Mouse (Mus musculus): ENCODE measurements around the gene Mxi1. TPM values are rescaled to one million over a fixed set of nuclear protein-coding genes. Genes with fewer than 3 reads are reported as not detected.

Mxi1 gene
- polyA plus RNA-seq, 1 experiment from 2014 or later: 29.3 TPM

DNA sequence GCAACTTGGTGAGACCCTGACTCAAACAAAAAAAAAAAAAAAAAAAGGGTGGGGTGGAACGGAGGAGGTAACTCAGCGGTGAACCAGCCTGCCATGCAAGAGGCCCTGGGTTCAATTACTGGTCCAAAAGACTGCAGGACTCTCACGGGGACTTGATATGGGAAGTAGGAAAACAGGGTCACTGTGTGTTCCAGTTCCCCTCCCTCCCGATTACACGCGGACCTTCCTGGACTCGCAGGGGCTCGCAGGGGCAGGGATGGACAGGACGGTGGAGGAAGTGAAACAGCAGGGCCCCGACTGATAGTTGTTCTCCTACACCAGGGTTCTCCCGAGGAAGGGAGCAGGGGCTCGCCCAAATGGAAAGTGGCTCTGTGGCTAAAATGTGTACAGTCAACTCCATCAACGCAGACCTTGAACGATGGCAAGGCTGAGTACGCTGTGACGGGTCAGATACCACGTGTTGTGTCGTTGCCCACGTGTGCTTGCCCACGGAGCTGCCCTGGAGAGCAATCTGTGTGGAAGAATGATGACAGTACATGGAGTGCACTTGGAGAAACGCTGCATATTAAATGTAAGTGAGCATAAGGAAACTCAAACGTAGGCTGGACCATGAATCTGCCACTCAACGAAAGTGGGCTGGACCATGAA, 36.4 kb upstream of the Mxi1 start:
- ATAC-seq (ENCODE audit: insufficient number of reproducible peaks, insufficient read depth, low FRiP score, low read depth): no peak
- 81% methylated on average over 23 of the region's 23 CpGs for WGBS
- H3K27me3 ChIP-seq (ENCODE audit: control insufficient read depth, insufficient read depth, low read length): no peaks in the 10 kb centered on the region

DNA sequence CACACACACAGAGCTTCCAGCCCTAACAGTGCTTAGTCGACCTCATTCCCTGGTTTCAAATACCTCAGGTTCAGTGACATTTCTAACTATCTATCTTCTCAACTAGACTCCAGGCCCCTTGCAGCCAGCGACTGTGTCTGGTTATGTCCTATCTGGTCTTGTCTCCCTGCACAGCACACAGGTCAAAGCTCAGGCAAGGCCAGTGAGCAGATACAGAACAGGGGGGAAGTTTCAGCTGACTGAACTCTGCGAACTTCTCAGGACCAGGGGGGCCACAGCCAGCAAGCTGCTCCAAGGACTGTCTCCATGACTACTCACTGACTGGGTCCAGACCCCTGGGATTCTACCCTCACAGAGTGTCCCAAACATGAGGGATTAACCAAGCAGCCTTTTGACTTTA, 35.1 kb upstream of the Mxi1 start:
- Histone ChIP-seq H3K9ac (replicated peaks; ENCODE audit: low read depth, low read length) (no peak overlapping the region), H3K27me3 (ENCODE audit: control insufficient read depth, insufficient read depth, low read length) (no peaks in the 10 kb centered on the region), H3K9me3 (ENCODE audit: control insufficient read depth, low read depth, low read length) (no peaks in the 10 kb centered on the region), H3K4me3 (ENCODE audit: low read depth, low read length) (no peak overlapping the region), H3K4me2 (replicated peaks; ENCODE audit: low read depth, low read length) (no peak overlapping the region), H3K27ac (ENCODE audit: low read length) (no peak overlapping the region), H3K36me3 (ENCODE audit: control insufficient read depth, insufficient read depth, low read length) (no peaks in the 10 kb centered on the region), H3K4me1 (ENCODE audit: control insufficient read depth, insufficient read depth, low read length) (no peaks in the 10 kb centered on the region)
- WGBS: 26% methylated on average over 3 of the region's 3 CpGs
- no peak for ATAC-seq (ENCODE audit: insufficient number of reproducible peaks, insufficient read depth, low FRiP score, low read depth)

More for the DNA sequence above, 36.4 kb upstream of the Mxi1 start:
- H3K4me3 ChIP-seq (ENCODE audit: low read depth, low read length): no peak overlapping the region
- H3K36me3 ChIP-seq (ENCODE audit: control insufficient read depth, insufficient read depth, low read length): no peaks in the 10 kb centered on the region
- H3K4me2 ChIP-seq (replicated peaks; ENCODE audit: low read depth, low read length): no peak overlapping the region
- no peak overlapping the region for H3K27ac ChIP-seq (ENCODE audit: low read length)
- H3K9ac ChIP-seq (replicated peaks; ENCODE audit: low read depth, low read length): no peak overlapping the region
- H3K9me3 ChIP-seq (ENCODE audit: control insufficient read depth, low read depth, low read length): no peaks in the 10 kb centered on the region
- no peaks in the 10 kb centered on the region for H3K4me1 ChIP-seq (ENCODE audit: control insufficient read depth, insufficient read depth, low read length)

DNA sequence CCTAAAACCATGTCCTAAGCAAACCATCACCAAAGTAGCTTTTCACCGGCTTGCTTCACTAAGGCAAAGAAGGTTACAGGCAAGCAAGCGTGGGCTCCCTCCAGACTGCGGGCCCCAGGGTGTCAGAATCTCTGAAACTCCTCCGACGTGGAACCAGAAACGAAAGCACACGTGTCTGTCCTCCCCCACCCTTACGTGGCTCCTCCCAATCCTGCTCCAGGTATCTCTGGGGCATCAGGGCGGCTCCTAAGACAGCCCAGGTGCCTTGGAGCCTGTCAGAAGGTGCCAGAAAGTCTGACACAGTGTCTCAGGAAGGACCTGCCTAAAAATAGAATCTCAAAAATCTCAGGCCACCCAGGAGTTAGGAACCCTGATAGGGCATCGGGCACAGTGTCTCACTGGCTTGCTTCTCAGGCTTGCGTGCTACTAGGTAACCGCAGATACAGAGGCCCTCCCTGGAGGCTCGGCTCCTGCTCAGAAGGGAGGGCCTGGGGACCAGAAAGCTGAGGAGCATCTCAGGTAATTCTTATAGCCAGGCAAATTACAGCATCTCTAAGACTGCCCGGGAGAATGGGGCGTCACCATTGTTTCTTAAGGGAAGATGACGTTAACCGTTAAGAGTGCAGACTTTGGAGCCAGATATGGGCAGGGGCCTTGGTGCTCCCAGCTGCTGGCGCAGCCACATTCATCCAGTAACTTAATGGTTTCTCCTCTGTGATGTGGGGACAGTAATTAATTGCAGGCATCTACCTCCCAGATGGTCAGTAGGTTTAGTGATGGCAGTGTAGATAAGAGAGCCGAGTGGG, 33.2 kb upstream of the Mxi1 start:
- H3K4me3 ChIP-seq (ENCODE audit: low read depth, low read length): no peak overlapping the region
- H3K27ac ChIP-seq (ENCODE audit: low read length): no peak overlapping the region
- H3K4me1 ChIP-seq (ENCODE audit: control insufficient read depth, insufficient read depth, low read length): no peaks in the 10 kb centered on the region
- no peak overlapping the region for H3K4me2 ChIP-seq (replicated peaks; ENCODE audit: low read depth, low read length)
- H3K9ac ChIP-seq (replicated peaks; ENCODE audit: low read depth, low read length): no peak overlapping the region
- H3K9me3 ChIP-seq (ENCODE audit: control insufficient read depth, low read depth, low read length): no peaks in the 10 kb centered on the region
- H3K27me3 ChIP-seq (ENCODE audit: control insufficient read depth, insufficient read depth, low read length): no peaks in the 10 kb centered on the region
- H3K36me3 ChIP-seq (ENCODE audit: control insufficient read depth, insufficient read depth, low read length): no peaks in the 10 kb centered on the region
- 52% methylated on average over 19 of the region's 19 CpGs for WGBS
- no peak for ATAC-seq (ENCODE audit: insufficient number of reproducible peaks, insufficient read depth, low FRiP score, low read depth)

DNA sequence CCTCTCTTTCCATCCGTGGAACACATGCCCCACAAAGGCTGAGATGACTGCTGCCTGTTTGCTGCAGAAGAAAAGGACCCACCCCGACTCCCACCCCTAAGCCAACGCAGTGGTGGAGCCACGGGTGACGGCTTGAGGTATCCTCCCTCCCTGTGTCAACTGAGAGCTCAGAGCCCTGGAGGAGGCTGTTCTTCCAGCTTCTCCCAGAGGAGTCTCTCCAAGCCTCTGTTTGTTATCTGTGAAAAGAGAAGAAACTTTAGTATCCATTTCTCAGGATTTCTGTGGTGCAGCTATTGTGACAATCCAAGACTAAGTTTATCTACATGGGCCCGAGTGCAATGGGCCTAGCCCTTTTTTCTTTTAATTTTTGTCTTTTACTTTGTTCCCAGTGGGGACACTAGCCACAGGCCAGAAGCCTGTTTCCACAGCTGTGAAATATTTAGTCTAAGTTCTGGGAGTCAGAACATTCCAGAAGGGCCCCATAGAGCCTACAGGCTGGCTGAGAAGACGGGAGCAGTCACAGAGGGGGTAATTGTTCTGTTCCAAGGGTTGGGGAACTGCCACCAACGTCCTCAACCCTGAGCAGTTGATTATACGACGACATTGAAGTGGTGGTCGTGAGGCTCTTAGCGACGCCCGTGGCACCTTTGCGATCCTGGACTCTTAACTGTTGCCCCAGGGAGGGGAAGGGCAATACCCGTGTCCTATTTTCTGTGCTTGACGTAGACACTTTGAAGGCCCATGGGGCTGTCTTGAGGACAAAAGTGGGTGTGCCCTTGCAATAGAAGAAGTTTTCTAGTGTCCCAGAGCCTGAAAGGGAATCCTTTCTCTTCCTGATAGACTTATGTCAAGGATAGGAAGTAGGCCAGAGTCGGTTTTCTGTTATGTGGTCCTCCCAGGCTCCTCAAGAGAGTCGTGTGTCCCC, 31.6 kb upstream of the Mxi1 start:
- Histone ChIP-seq H3K4me2 (replicated peaks; ENCODE audit: low read depth, low read length) (no peak overlapping the region), H3K36me3 (ENCODE audit: control insufficient read depth, insufficient read depth, low read length) (no peaks in the 10 kb centered on the region), H3K27ac (ENCODE audit: low read length) (no peak overlapping the region), H3K4me1 (ENCODE audit: control insufficient read depth, insufficient read depth, low read length) (no peaks in the 10 kb centered on the region), H3K4me3 (ENCODE audit: low read depth, low read length) (no peak overlapping the region), H3K27me3 (ENCODE audit: control insufficient read depth, insufficient read depth, low read length) (no peaks in the 10 kb centered on the region), H3K9ac (replicated peaks; ENCODE audit: low read depth, low read length) (no peak overlapping the region), H3K9me3 (ENCODE audit: control insufficient read depth, low read depth, low read length) (no peaks in the 10 kb centered on the region)
- WGBS: 73% methylated on average over 19 of the region's 19 CpGs
- no peak for ATAC-seq (ENCODE audit: insufficient number of reproducible peaks, insufficient read depth, low FRiP score, low read depth)

DNA sequence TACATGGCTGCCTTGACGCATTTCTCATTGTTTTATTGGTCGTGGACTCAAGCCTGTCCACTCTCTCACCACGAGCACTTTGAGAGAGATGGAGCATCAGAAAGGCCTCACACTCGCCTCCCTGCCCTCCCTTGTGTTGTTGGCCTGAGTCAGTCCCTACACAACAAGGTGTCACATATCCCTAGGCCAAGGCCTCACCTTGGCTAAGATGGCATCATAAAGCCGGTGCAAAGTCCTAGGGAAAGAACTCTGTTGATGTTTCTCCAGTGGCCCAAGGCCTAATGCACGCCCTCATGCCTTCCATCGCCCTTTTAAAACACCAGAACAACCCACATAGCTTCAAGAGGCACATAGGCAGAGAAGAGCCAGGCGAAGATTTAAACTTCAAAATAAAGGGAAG, 30.1 kb upstream of the Mxi1 start:
- 80% methylated on average over 8 of the region's 8 CpGs for WGBS

DNA sequence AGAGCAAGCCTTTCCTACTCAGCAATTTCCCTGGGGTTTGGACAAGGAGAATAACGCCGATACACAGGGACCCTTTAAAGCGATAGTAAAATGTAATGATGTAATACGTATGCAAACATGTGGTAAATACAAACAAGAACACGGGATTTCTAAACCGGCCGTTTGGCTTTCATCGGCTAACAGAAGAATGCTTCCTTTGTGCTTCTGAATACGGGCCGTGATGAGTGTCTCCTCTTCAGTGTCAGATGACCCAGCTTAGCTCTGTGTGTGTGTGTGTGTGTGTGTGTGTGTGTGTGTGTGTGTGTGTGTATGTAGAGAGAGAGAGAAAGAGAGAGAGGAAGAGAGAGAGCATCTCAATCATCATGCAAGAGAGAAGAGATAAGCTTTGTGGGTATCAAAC, 27.7 kb upstream of the Mxi1 start:
- no peak for ATAC-seq (ENCODE audit: insufficient number of reproducible peaks, insufficient read depth, low FRiP score, low read depth)
- no peaks in the 10 kb centered on the region for H3K9me3 ChIP-seq (ENCODE audit: control insufficient read depth, low read depth, low read length)
- H3K36me3 ChIP-seq (ENCODE audit: control insufficient read depth, insufficient read depth, low read length): no peaks in the 10 kb centered on the region
- H3K4me3 ChIP-seq (ENCODE audit: low read depth, low read length): no peak overlapping the region
- no peak overlapping the region for H3K4me2 ChIP-seq (replicated peaks; ENCODE audit: low read depth, low read length)
- no peak overlapping the region for H3K9ac ChIP-seq (replicated peaks; ENCODE audit: low read depth, low read length)
- H3K4me1 ChIP-seq (ENCODE audit: control insufficient read depth, insufficient read depth, low read length): no peaks in the 10 kb centered on the region
- WGBS: 79% methylated on average over 10 of the region's 10 CpGs
- no peak overlapping the region for H3K27ac ChIP-seq (ENCODE audit: low read length)
- no peaks in the 10 kb centered on the region for H3K27me3 ChIP-seq (ENCODE audit: control insufficient read depth, insufficient read depth, low read length)

More for the DNA sequence above, 30.1 kb upstream of the Mxi1 start:
- Histone ChIP-seq H3K4me2 (replicated peaks; ENCODE audit: low read depth, low read length) (no peak overlapping the region), H3K36me3 (ENCODE audit: control insufficient read depth, insufficient read depth, low read length) (no peaks in the 10 kb centered on the region), H3K27ac (ENCODE audit: low read length) (no peak overlapping the region), H3K4me1 (ENCODE audit: control insufficient read depth, insufficient read depth, low read length) (no peaks in the 10 kb centered on the region), H3K9ac (replicated peaks; ENCODE audit: low read depth, low read length) (no peak overlapping the region), H3K9me3 (ENCODE audit: control insufficient read depth, low read depth, low read length) (no peaks in the 10 kb centered on the region), H3K27me3 (ENCODE audit: control insufficient read depth, insufficient read depth, low read length) (no peaks in the 10 kb centered on the region), H3K4me3 (ENCODE audit: low read depth, low read length) (no peak overlapping the region)
- no peak for ATAC-seq (ENCODE audit: insufficient number of reproducible peaks, insufficient read depth, low FRiP score, low read depth)

DNA sequence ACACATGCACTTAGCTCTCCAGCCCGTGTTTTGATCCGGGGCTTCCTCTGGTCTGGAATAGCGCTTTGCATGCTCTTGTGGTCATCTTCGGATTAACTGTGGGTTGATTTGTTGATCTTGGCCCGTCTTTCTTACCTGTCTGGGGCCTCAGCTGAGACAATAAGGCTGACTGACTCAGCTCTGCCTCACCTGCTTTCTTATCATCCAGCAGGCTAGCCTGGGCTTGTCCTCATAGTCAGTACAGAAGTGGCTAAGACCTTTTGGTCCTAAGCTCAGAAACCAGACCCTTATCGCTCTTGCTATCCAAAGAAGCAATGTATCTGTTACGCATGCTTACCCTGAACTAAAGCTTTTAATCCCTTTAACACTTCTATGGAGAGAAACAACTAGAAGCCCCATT, 26.6 kb upstream of the Mxi1 start:
- no peak overlapping the region for H3K4me3 ChIP-seq (ENCODE audit: low read depth, low read length)
- H3K27ac ChIP-seq (ENCODE audit: low read length): no peak overlapping the region
- no peaks in the 10 kb centered on the region for H3K27me3 ChIP-seq (ENCODE audit: control insufficient read depth, insufficient read depth, low read length)
- ATAC-seq (ENCODE audit: insufficient number of reproducible peaks, insufficient read depth, low FRiP score, low read depth): no peak
- H3K9me3 ChIP-seq (ENCODE audit: control insufficient read depth, low read depth, low read length): no peaks in the 10 kb centered on the region
- no peaks in the 10 kb centered on the region for H3K4me1 ChIP-seq (ENCODE audit: control insufficient read depth, insufficient read depth, low read length)
- WGBS: 73% methylated on average over 7 of the region's 7 CpGs
- H3K36me3 ChIP-seq (ENCODE audit: control insufficient read depth, insufficient read depth, low read length): no peaks in the 10 kb centered on the region
- no peak overlapping the region for H3K4me2 ChIP-seq (replicated peaks; ENCODE audit: low read depth, low read length)
- no peak overlapping the region for H3K9ac ChIP-seq (replicated peaks; ENCODE audit: low read depth, low read length)
